Mouse (Mus musculus) neural tube, embryonic 13.5 days (tissue): Measurements from ENCODE around the gene Snd1. TPM values are rescaled to one million over a fixed set of nuclear protein-coding genes. Genes with fewer than 3 reads are reported as not detected.
"Not testable (repeated sequence)": the region's sequence is repeated elsewhere in the genome, so short reads cannot be mapped to it uniquely, and the experiment has no call there.

ENCODE experiments used
- ATAC-seq: fragments of 200-750 bp; cut with Nextera tagmentation; 2 replicates; pipeline ENCODE4 v1.8.0; 2017; ENCODE audit warnings: low read depth, mild to moderate bottlenecking, moderate TSS enrichment, moderate library complexity
- H3K27ac ChIP-seq: fragments of 300-500 bp; sonication (generic); replicated peaks from 2 replicates; pipeline ENCODE4 v1.5.1; 2015; ENCODE audit warnings: moderate library complexity, mild to moderate bottlenecking, inconsistent platforms
- H3K27me3 ChIP-seq: fragments of 300-500 bp; sonication (generic); 2 replicates; pipeline ENCODE4 v1.6.1; 2015; ENCODE audit warnings: mild to moderate bottlenecking, inconsistent platforms
- H3K36me3 ChIP-seq: fragments of 300-500 bp; sonication (generic); 2 replicates; pipeline ENCODE4 v1.6.1; 2015; ENCODE audit warnings: mild to moderate bottlenecking, inconsistent platforms
- H3K4me1 ChIP-seq: fragments of 300-500 bp; sonication (generic); replicated peaks from 2 replicates; pipeline ENCODE4 v1.6.1; 2015; ENCODE audit warnings: inconsistent platforms
- H3K4me2 ChIP-seq: fragments of 300-500 bp; sonication (generic); 2 replicates; pipeline ENCODE4 v1.6.1; 2015; ENCODE audit warnings: inconsistent platforms, mild to moderate bottlenecking, moderate library complexity
- H3K4me3 ChIP-seq: fragments of 300-500 bp; sonication (generic); 2 replicates; pipeline ENCODE4 v1.5.1; 2015; ENCODE audit warnings: mild to moderate bottlenecking, inconsistent platforms
- H3K9ac ChIP-seq: fragments of 300-500 bp; sonication (generic); 2 replicates; pipeline ENCODE4 v1.6.1; 2015; ENCODE audit warnings: moderate library complexity, mild to moderate bottlenecking, inconsistent platforms
- H3K9me3 ChIP-seq: fragments of 300-500 bp; sonication (generic); 2 replicates; pipeline ENCODE4 v1.6.1; 2016; ENCODE audit warnings: inconsistent platforms
- WGBS: fragments of 180-500 bp; shearing (Covaris S2); methylation state at CpG from one replicate; pipeline ENCODE4 v1.1.7; 2015; 5-methylcytosine and 5-hydroxymethylcytosine counted together
- polyA plus RNA-seq: library from polyadenylated mRNA; unstranded; fragments of >200 nt; fragmentation: Nextera tagmentation; extraction: Ambion mirVana; gene quantifications from 2 replicates; pipeline ENCODE4 v1.2.1, GENCODE M21; 2015

Gene Snd1
- polyA plus RNA-seq, 1 experiment from 2014 or later = 77.5 TPM

DNA sequence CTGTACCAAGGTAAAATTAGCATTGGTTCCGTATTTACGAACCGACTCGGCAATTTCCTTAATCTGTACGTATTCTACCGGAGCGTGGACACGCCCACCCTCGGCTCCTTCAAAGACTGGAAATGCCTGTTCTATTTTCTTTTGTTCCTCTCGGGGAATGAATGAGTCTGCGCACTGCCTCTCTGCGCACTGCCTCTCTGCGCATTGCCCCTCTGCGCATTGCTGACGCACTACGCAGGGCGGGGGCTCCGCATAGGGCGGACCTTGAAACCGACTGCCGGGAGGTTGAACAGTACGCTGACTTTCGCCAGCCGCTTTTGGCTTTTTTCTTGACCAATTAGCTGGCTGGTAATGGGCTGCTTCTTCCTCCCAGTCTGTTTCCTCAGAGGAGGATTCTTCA, 453.0 kb downstream of the Snd1 start:
- H3K36me3 ChIP-seq, H3K9me3 ChIP-seq, H3K4me2 ChIP-seq, H3K27me3 ChIP-seq, H3K4me3 ChIP-seq, H3K9ac ChIP-seq, H3K27ac ChIP-seq, ATAC-seq: not testable (repeated sequence)
- 82% methylated on average over 13 of the region's 24 CpGs for WGBS
- peaks cover 30% of the 10 kb centered on the region for H3K4me1 ChIP-seq

DNA sequence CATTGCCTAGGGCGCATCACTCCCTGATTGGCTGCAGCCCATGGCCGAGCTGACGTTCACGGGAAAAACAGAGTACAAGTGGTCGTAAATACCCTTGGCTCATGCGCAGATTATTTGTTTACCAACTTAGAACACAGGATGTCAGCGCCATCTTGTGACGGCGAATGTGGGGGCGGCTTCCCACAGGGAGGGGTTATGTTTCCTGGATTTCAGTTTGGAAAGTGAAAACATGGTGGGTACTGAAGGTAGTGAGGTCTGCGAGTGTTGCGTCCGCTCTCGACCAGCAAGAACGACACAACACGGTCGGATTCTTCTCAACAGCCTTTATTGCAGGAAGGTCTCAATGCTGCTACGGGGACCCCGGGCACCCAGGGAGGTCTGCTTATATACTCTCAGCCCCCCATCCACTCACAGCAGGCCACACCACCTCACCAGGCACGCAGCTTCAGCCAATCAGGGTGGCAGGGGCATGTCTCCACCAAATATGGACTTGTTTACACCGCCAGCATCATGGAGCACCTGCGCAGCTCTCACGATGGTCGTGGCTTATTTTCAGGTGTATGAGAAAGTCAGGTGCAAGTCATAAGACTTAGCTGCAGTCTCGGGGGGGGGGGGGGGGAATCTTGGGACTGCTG, 454.3 kb downstream of the Snd1 start:
- not testable (repeated sequence) for H3K9me3 ChIP-seq, ATAC-seq, H3K27ac ChIP-seq, H3K9ac ChIP-seq, H3K4me3 ChIP-seq, H3K27me3 ChIP-seq, H3K36me3 ChIP-seq
- Histone ChIP-seq H3K4me2 (peak overlapping the region; percentile 24; the same call in 1 of the 2 replicates), H3K4me1 (peaks cover 21% of the 10 kb centered on the region)
- 80% methylated on average over 20 of the region's 25 CpGs for WGBS

DNA sequence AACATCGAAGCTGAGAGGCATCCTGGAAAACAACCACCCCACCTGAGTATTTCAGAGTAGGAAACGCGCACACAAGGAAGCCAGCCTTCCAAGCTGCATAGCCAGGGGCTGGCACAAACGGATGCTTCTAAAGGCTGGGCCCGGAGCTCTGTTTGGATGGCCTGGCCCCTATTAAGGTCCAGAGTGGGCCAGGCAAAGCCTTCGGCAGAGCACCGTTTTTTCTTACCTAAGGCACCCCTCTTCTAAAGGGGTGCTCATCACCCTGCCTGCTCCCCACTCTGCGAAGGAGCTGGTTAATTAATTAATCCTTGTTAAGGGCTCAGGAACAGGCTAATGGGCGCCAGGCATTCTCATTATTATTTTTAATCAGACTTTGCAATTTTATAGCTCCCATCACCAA, 456.3 kb downstream of the Snd1 start:
- Histone ChIP-seq H3K9ac (peak overlapping the region; percentile 55; the same call in 1 of the 2 replicates), H3K4me1 (peaks cover 21% of the 10 kb centered on the region), H3K27me3 (no peaks in the 10 kb centered on the region), H3K4me3 (no peak overlapping the region), H3K9me3 (no peaks in the 10 kb centered on the region), H3K36me3 (no peaks in the 10 kb centered on the region), H3K27ac (peak overlapping the region; percentile 81), H3K4me2 (peak overlapping the region; percentile 56)
- 17% methylated on average over 9 of the region's 9 CpGs for WGBS
- ATAC-seq = peak; percentile 30

DNA sequence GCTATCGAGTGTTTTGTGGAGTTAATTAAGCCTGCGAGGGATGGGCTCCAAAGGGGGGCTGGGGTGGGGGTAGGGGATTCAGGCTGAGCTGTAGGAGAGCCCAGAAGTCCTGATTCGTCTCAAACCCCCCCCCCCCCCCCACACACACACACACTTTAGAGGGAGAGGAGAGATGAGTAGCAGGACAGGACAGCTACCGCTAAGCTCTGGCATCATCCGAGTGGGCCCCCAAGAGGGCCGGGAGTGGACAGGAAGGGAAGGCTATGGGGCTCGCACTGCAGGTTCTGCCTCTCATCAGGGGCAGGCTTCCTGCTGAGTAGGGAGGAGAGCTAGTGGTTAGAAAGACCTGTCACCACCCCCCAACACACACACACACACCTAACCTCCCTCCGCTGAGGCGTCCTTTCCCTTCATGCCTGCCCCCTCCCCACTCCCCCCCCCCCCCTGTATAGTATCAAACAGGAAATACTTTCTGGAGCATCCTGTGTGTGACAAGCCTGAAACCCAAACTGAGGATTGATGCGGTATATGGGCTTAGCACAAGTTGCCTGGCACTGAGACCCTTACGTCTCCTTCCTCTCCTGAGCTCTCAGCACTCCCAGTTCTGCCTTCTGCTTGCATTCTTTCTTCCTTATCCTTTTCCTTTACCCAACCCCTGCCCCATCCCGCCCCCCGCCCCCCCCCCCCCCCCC, 456.8 kb downstream of the Snd1 start:
- no peaks in the 10 kb centered on the region for H3K9me3 ChIP-seq
- H3K27me3 ChIP-seq = no peaks in the 10 kb centered on the region
- H3K36me3 ChIP-seq = no peaks in the 10 kb centered on the region
- H3K4me1 ChIP-seq = peaks cover 21% of the 10 kb centered on the region
- ATAC-seq = peak; percentile 62
- H3K9ac ChIP-seq = peak overlapping the region; percentile 55
- WGBS = under 1% methylated on average over 11 of the region's 13 CpGs
- peak overlapping the region; percentile 27 for H3K4me3 ChIP-seq
- peak overlapping the region; percentile 56 for H3K4me2 ChIP-seq
- H3K27ac ChIP-seq = peak overlapping the region; percentile 81

DNA sequence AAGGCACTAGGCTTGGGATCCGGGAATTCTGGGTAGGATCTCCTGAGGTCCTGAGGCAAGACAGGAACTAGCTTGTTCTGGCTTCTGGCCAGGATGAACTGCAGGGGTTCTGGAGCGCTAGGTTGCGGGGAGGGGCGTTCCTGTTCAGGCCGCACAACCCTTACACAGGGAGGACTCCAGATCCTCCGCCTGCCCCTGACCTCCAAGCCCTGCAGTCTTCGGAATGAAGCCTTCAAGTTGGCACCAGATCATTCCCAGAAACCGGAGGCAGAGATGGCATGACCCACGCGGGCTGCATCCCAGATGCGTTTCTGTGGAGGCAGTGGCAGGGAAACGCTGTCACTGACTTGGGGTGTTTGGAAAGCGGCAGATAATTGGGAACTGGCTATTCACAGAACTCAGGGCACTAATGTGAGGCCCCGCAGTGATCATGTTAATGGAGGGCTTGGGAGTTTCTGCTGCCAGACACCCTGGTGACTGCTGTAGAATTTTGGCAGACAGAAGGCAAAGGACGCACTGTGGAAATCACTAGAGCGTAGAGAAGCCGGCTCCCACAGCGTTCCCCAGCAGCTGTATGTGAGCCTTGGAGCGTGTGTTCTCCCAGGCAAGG, 457.5 kb downstream of the Snd1 start:
- Histone ChIP-seq H3K36me3 (no peaks in the 10 kb centered on the region), H3K9me3 (no peaks in the 10 kb centered on the region), H3K4me2 (peak overlapping the region; percentile 56), H3K27ac (peak overlapping the region; percentile 81), H3K4me1 (peaks cover 21% of the 10 kb centered on the region), H3K27me3 (no peaks in the 10 kb centered on the region), H3K9ac (peak overlapping the region; percentile 55), H3K4me3 (peak overlapping the region; percentile 27)
- 1% methylated on average over 19 of the region's 19 CpGs for WGBS
- ATAC-seq = peak; percentile 74

DNA sequence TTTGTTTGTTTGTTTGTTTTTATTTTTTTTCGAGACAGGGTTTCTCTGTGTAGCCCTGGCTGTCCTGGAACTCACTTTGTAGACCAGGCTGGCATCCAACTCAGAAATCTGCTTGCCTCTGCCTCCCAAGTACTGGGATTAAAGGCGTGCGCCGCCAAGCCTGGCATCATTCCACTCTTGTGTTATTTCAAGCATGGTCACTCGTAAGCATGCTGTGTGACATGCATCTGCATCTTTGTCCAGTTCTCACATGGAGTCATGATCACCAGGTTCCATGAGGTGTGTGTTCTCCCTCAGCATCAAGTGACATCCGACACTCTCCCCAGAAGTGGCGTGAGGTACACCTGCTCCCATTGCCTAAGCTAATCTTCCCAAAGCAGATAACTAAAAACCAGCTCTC, 460.8 kb downstream of the Snd1 start:
- Histone ChIP-seq H3K9ac (no peak overlapping the region), H3K4me3 (no peak overlapping the region), H3K27me3 (no peaks in the 10 kb centered on the region), H3K36me3 (no peaks in the 10 kb centered on the region), H3K4me1 (peaks cover 21% of the 10 kb centered on the region), H3K4me2 (no peak overlapping the region), H3K27ac (no peak overlapping the region), H3K9me3 (no peaks in the 10 kb centered on the region)
- ATAC-seq = no peak
- WGBS = 89% methylated on average over 7 of the region's 7 CpGs

DNA sequence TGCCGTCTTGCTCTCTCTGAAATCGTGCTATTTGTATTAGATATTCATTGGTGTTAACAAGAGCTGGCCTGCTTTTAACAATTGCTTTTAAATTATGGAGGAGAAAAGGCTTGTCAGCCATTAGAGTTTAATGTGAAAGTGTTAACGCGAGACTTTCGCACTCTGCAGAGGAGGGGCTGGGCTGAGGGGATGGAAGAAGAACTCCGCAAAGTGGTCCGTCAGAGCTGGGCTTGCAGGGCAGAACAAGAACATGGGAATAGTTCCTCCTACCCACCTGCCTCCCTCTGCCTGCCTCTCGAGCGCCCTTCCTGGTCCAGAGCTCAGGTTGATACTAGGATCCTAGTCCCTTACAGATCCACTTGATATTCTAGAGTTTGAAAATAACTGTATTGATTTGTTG, 472.3 kb downstream of the Snd1 start:
- Histone ChIP-seq H3K4me3 (no peak overlapping the region), H3K36me3 (no peaks in the 10 kb centered on the region), H3K4me2 (no peak overlapping the region), H3K4me1 (no peaks in the 10 kb centered on the region), H3K27ac (no peak overlapping the region), H3K9ac (no peak overlapping the region), H3K9me3 (no peaks in the 10 kb centered on the region), H3K27me3 (no peaks in the 10 kb centered on the region)
- peak; percentile 57; the same call in 1 of the 2 replicates for ATAC-seq
- WGBS = 42% methylated on average over 9 of the region's 9 CpGs

DNA sequence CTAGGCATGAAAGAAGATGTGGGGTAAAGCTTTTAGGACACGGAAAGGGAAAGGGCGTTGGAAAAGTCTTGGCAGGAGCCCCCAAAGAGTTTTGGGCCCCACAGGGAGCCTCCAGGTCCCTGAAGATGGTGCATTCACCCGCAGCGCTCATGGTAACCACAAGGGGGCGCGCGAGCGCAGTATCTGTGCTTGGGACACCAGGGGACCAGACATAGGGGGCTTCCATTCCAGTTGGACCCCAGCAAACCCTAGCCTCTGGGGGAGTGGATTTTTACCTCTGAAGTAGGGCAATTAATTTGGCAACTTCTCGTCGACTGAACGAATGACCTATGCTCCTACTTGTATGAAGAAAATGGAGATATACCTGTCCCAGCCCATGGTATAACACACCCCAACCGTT, 474.3 kb downstream of the Snd1 start:
- no peak overlapping the region for H3K4me2 ChIP-seq
- no peaks in the 10 kb centered on the region for H3K36me3 ChIP-seq
- ATAC-seq = no peak
- H3K9ac ChIP-seq = no peak overlapping the region
- H3K27ac ChIP-seq = no peak overlapping the region
- 0 out of 2 replicates have a peak, but pooled peaks cover 6% of the 10 kb centered on the region for H3K4me1 ChIP-seq
- H3K4me3 ChIP-seq = no peak overlapping the region
- H3K9me3 ChIP-seq = no peaks in the 10 kb centered on the region
- 19% methylated on average over 12 of the region's 12 CpGs for WGBS
- H3K27me3 ChIP-seq = no peaks in the 10 kb centered on the region

DNA sequence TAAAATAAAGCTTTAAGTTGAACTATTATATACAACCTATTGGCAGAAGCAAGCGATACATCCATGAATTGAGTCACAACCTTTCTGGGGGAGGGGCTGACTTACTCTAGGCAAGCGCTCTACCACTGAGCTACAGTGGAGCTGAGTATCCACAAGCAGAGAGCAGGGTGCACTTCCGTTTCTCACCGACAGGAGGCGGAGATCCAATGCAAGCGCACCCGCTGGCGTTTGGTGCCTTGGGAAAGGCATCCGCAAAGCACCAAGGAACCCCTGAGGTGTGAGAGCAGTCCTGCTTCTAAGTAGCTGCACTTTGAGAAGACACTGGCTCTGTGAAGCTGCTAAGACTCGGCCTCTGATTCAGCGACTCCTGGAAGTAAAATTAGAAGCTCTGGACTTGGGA, 480.6 kb downstream of the Snd1 start:
- H3K9me3 ChIP-seq = no peaks in the 10 kb centered on the region
- no peaks in the 10 kb centered on the region for H3K36me3 ChIP-seq
- H3K4me3 ChIP-seq = no peak overlapping the region
- no peaks in the 10 kb centered on the region for H3K27me3 ChIP-seq
- WGBS = 21% methylated on average over 11 of the region's 11 CpGs
- H3K4me2 ChIP-seq = no peak overlapping the region
- no peak overlapping the region for H3K27ac ChIP-seq
- H3K4me1 ChIP-seq = peaks cover 24% of the 10 kb centered on the region
- no peak for ATAC-seq
- H3K9ac ChIP-seq = no peak overlapping the region

DNA sequence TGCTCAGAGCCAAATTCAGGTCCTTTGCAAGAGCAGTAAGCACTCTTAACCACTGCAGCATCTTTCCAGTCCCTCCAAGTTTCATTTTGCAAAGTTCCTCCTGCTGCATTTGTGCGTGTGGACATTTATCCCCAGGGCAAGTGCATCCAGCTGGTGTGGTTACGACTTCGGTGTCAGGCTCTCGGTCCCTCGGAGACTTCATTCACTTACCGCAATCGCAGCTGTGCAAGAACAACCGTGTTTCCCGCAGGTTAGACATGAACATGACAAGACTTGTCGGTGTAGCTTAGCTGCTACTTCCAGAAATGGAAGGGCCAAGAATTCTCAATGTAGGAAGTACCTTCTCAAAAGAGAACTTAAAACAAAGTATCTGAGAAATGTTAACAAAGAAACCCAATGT, 482.5 kb downstream of the Snd1 start:
- no peak overlapping the region for H3K27ac ChIP-seq
- H3K4me3 ChIP-seq = no peak overlapping the region
- no peak overlapping the region for H3K9ac ChIP-seq
- no peak overlapping the region for H3K4me2 ChIP-seq
- ATAC-seq = no peak
- peaks cover 32% of the 10 kb centered on the region for H3K4me1 ChIP-seq
- no peaks in the 10 kb centered on the region for H3K36me3 ChIP-seq
- no peaks in the 10 kb centered on the region for H3K27me3 ChIP-seq
- 40% methylated on average over 10 of the region's 10 CpGs for WGBS
- H3K9me3 ChIP-seq = no peaks in the 10 kb centered on the region

DNA sequence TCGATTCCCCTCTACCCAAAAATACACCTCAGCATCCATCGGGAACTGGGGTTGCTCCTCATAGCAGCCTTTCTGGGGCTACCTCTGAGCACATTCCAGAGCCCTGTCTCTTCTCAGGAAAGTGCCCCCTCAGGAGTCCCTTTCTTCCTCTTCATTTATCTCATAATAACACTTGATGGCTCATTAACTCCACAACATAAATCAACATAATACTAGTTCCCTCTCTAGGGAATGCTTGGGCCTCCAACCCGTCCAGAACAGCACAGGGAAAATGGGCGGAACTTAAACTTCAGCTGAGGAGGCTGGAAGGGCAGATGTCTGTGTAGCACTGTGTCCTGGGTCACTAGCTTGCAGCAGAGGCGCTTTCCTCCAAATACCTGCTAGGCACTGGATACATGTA, 488.2 kb downstream of the Snd1 start:
- no peaks in the 10 kb centered on the region for H3K9me3 ChIP-seq
- ATAC-seq = peak; percentile 70
- no peaks in the 10 kb centered on the region for H3K36me3 ChIP-seq
- peak overlapping the region; percentile 54 for H3K27ac ChIP-seq
- H3K4me2 ChIP-seq = no peak overlapping the region
- no peaks in the 10 kb centered on the region for H3K27me3 ChIP-seq
- peaks cover 34% of the 10 kb centered on the region for H3K4me1 ChIP-seq
- no peak overlapping the region for H3K4me3 ChIP-seq
- WGBS = 25% methylated on average over 5 of the region's 5 CpGs
- H3K9ac ChIP-seq = no peak overlapping the region

DNA sequence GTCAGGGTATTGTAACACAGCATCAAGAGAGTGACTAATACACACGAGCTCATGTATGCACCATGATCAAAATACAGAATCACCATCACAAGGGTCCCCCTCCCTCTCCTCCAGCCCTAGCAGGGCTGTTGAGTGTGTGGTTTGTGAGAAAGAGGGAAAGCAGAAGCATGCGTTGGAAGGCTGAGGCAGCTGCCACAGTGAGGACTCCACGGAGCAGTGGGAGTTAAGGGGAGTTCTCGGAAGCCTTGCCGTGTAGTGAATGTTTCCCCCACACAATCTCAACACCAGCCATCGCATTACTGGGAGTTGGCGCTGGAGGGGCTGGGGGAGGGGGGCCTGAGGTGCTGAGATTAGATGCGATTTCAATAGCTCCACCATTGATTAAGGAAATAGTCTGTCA, 490.3 kb downstream of the Snd1 start:
- Histone ChIP-seq H3K4me1 (peaks cover 24% of the 10 kb centered on the region), H3K27me3 (no peaks in the 10 kb centered on the region), H3K9me3 (no peaks in the 10 kb centered on the region), H3K9ac (no peak overlapping the region), H3K4me2 (no peak overlapping the region), H3K27ac (no peak overlapping the region), H3K4me3 (no peak overlapping the region), H3K36me3 (no peaks in the 10 kb centered on the region)
- no peak for ATAC-seq
- WGBS = 64% methylated on average over 8 of the region's 8 CpGs
